Mouse (Mus musculus): Measurements from ENCODE around the gene Hoxa4. TPM values are rescaled to one million over a fixed set of nuclear protein-coding genes. Genes with fewer than 3 reads are reported as not detected.

Gene Hoxa4
- total and polyA plus RNA-seq, 3 experiments = 0.19 TPM; not detected in 2

DNA sequence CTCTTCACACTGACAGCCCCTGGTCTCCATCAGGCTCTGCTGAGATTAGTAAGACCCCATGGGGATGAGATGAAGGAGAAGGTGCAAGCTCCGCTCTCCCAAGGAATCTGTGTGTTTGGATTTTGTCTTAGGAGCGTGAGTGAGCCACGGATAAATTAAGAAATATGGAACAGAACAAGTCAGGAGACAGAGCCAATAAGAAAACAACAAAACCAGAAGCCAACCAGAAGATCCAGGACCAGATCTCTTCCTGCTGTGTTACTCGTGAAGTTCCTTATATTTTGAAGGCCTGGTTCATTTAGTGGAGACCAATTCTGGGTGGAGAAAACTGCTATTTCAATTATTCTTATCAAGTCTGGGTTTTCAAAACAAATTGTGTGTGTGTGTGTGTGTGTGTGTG is 40.0 kb downstream of the Hoxa4 start:
- no peaks in the 10 kb centered on the region for H3K27me3 ChIP-seq (replicated peaks)
- in situ Hi-C loops (cut with MboI; ENCODE audit: low pct_ligation_motif_present, low pct_unique_long_range_greater_than_20kb, low sequenced_read_pairs) = no loop called here

DNA sequence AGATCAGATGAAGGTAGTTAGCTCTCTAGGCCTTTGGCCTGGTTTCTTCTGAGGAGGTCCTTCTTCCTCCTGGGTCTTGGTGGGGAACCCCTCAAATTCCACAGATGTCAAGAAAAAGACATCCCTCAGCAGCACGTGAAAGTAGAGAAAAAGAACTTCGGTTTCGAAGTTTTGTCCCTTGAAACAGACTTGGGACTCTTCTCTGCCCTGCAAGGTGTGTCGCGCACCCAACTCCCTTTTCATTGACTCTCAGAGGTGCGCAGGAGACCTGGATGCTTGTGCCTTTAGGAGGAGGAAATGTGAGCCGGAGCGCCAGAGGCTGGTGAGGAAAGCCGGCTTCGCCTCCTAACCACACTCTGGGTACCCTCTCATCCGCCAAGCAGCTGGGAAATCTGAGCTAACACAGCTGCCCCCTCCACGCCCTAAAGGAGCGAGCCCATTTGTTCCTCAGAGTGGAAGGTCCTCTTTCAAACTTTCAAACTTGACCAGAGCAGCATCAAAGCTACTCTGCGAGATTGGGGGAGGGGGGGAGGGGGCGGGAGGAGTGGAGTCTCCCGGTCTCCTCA is 41.1 kb downstream of the Hoxa4 start:
- Histone ChIP-seq H3K27ac (ENCODE audit: insufficient read depth, low read depth) (no peak overlapping the region), H3K36me3 (replicated peaks in 1 of 2; ENCODE audit: control insufficient read depth in 1 of 2, insufficient read depth in 1 of 2, low read length in 1 of 2) (no peaks in the 10 kb centered on the region), H3K79me2 (replicated peaks; ENCODE audit: control insufficient read depth, extremely low read depth, insufficient read depth, poor library complexity, severe bottlenecking) (no peaks in the 10 kb centered on the region), H3K4me2 (ENCODE audit: insufficient read depth, low read depth, poor library complexity, severe bottlenecking) (no peak overlapping the region), H3K27me3 (replicated peaks) (no peaks in the 10 kb centered on the region), H3K4me1 (ENCODE audit: control insufficient read depth in 1 of 2, insufficient read depth in 2 of 2) (0 out of 4 replicates have a peak, but pooled peaks cover 0 to 3% of the 10 kb centered on the region in 2 experiments), H3K9ac (ENCODE audit: insufficient read depth, low read depth) (no peak overlapping the region), H3K9me3 (replicated peaks; ENCODE audit: low read length) (no peaks in the 10 kb centered on the region), H3K4me3 (replicated peaks in 1 of 3; ENCODE audit: low read depth in 2 of 3, low read length in 2 of 3, poor library complexity in 1 of 3) (no peak overlapping the region)
- dilution Hi-C loops (cut with MboI; ENCODE audit: extremely low pct_ligation_motif_present, extremely low pct_unique_long_range_greater_than_20kb, low sequenced_read_pairs) = no loop called here
- no peak for TF ChIP-seq SIN3A (IDR thresholded peaks at IDR 0.05; ENCODE audit: low read length)
- no peak for TF ChIP-seq SMC3 (IDR thresholded peaks at IDR 0.05; ENCODE audit: low read depth, low read length)
- no peak for TF ChIP-seq TCF12 (IDR thresholded peaks at IDR 0.05; ENCODE audit: low read depth, low read length)
- no peak for TF ChIP-seq ZC3H11A (IDR thresholded peaks at IDR 0.05; ENCODE audit: low read depth, low read length)
- TF ChIP-seq POLR2A (IDR thresholded peaks at IDR 0.05; ENCODE audit: low read depth, low read length) = no peak
- no peak for TF ChIP-seq ETS1 (conservative IDR thresholded peaks at IDR 0.05; ENCODE audit: low read depth, low read length)
- TF ChIP-seq JUND (conservative IDR thresholded peaks at IDR 0.05; ENCODE audit: low read depth, low read length) = no peak
- TF ChIP-seq EP300 (IDR thresholded peaks at IDR 0.05; ENCODE audit: low read length) = no peak
- DNase-seq (ENCODE audit: extremely low read depth) = no peak
- in situ Hi-C loops (cut with MboI; ENCODE audit: low pct_ligation_motif_present, low pct_unique_long_range_greater_than_20kb, low sequenced_read_pairs) = no loop called here

More for the DNA sequence above, 40.0 kb downstream of the Hoxa4 start:
- H3K36me3 ChIP-seq (replicated peaks in 1 of 2; ENCODE audit: control insufficient read depth in 1 of 2, insufficient read depth in 1 of 2, low read length in 1 of 2) = peaks cover 0 to 5% of the 10 kb centered on the region in 2 experiments
- no peak for DNase-seq (ENCODE audit: extremely low read depth)
- dilution Hi-C loops (cut with MboI; ENCODE audit: extremely low pct_ligation_motif_present, extremely low pct_unique_long_range_greater_than_20kb, low sequenced_read_pairs) = no loop called here
- H3K79me2 ChIP-seq (replicated peaks; ENCODE audit: control insufficient read depth, extremely low read depth, insufficient read depth, poor library complexity, severe bottlenecking) = no peaks in the 10 kb centered on the region
- TF ChIP-seq KAT2A (IDR thresholded peaks at IDR 0.05; ENCODE audit: insufficient replicate concordance, low read length) (no peak), SMC3 (IDR thresholded peaks at IDR 0.05; ENCODE audit: low read depth, low read length) (no peak), CHD1 (IDR thresholded peaks at IDR 0.05; ENCODE audit: low read depth, low read length) (no peak), E2F4 (IDR thresholded peaks at IDR 0.05; ENCODE audit: insufficient replicate concordance, low read depth, low read length) (no peak), TBP (conservative IDR thresholded peaks at IDR 0.05; ENCODE audit: low read depth, low read length) (no peak), USF1 (IDR thresholded peaks at IDR 0.05; ENCODE audit: low read depth, low read length) (no peak), POLR2AphosphoS2 (IDR thresholded peaks at IDR 0.05; ENCODE audit: low read depth, low read length) (no peak), PAX5 (IDR thresholded peaks at IDR 0.05; ENCODE audit: low read length) (no peak), IRF4 (IDR thresholded peaks at IDR 0.05; ENCODE audit: low read depth, low read length) (no peak), MAZ (IDR thresholded peaks at IDR 0.05; ENCODE audit: low read depth, low read length) (no peak), GABPA (IDR thresholded peaks at IDR 0.05; ENCODE audit: insufficient replicate concordance, low read depth, low read length) (no peak), JUN (IDR thresholded peaks at IDR 0.05; ENCODE audit: insufficient read depth, low read depth, low read length) (no peak), CTCF (conservative IDR thresholded peaks at IDR 0.05 in 1 of 2, IDR thresholded peaks at IDR 0.05 in 1 of 2; ENCODE audit: low read depth in 2 of 2, low read length in 2 of 2) (no peak), MEF2A (IDR thresholded peaks at IDR 0.05; ENCODE audit: borderline replicate concordance, low read depth, low read length) (no peak), USF2 (conservative IDR thresholded peaks at IDR 0.05; ENCODE audit: low read depth, low read length) (no peak), TCF12 (IDR thresholded peaks at IDR 0.05; ENCODE audit: low read depth, low read length) (no peak), JUND (conservative IDR thresholded peaks at IDR 0.05; ENCODE audit: low read depth, low read length) (no peak), ETS1 (conservative IDR thresholded peaks at IDR 0.05; ENCODE audit: low read depth, low read length) (no peak)
- no peak overlapping the region for H3K4me2 ChIP-seq (ENCODE audit: insufficient read depth, low read depth, poor library complexity, severe bottlenecking)
- 0 out of 4 replicates have a peak, but pooled peaks cover 0 to 3% of the 10 kb centered on the region in 2 experiments for H3K4me1 ChIP-seq (ENCODE audit: control insufficient read depth in 1 of 2, insufficient read depth in 2 of 2)
- H3K27ac ChIP-seq (ENCODE audit: insufficient read depth, low read depth) = no peak overlapping the region
- no peaks in the 10 kb centered on the region for H3K9me3 ChIP-seq (replicated peaks; ENCODE audit: low read length)
- H3K9ac ChIP-seq (ENCODE audit: insufficient read depth, low read depth) = no peak overlapping the region
- no peak overlapping the region for H3K4me3 ChIP-seq (replicated peaks in 1 of 3; ENCODE audit: low read depth in 2 of 3, low read length in 2 of 3, poor library complexity in 1 of 3)

All from CH12.LX (cell line).